Mouse (Mus musculus): ENCODE measurements around the gene Atp2b1. TPM values are rescaled to one million over a fixed set of nuclear protein-coding genes. Genes with fewer than 3 reads are reported as not detected.

The Atp2b1 gene
- polyA plus RNA-seq, 1 experiment, result 4.1 TPM

DNA sequence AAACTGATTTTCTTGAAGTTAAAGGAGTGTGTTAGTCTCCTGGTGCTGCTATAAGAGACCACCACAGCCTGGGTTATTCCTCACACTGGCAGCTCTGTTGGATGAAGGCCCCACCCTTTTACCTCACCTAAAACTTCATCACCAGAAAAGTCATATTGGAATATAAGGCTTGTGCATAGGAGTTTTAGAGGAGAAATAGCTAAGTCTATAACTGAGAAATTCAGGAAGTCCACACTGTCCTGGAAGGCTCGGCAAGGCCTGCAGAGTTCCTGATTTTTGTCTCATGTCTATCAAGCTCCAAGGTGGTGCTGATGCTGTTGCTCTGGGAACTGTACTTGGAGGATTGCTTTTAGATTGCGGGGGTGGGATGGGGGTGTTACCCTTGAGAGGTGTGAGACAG, 26.6 kb downstream of the Atp2b1 start:
- no peaks in the 10 kb centered on the region for H3K4me1 ChIP-seq (ENCODE audit: control insufficient read depth, insufficient read depth, low read length)
- no peaks in the 10 kb centered on the region for H3K36me3 ChIP-seq (ENCODE audit: control insufficient read depth, insufficient read depth, low read length)
- no peak overlapping the region for H3K27ac ChIP-seq (ENCODE audit: control insufficient read depth, insufficient read depth, low read depth, low read length)
- TF ChIP-seq CTCF (IDR thresholded peaks at IDR 0.05; ENCODE audit: control insufficient read depth, insufficient read depth, insufficient replicate concordance, low read depth, low read length) (no peak), POLR2A (IDR thresholded peaks at IDR 0.05; ENCODE audit: control insufficient read depth, low read depth, low read length) (no peak)
- no peak overlapping the region for H3K4me3 ChIP-seq (ENCODE audit: control insufficient read depth, low read depth, low read length)
- H3K27me3 ChIP-seq (ENCODE audit: control insufficient read depth, insufficient read depth, low read length), result no peaks in the 10 kb centered on the region

DNA sequence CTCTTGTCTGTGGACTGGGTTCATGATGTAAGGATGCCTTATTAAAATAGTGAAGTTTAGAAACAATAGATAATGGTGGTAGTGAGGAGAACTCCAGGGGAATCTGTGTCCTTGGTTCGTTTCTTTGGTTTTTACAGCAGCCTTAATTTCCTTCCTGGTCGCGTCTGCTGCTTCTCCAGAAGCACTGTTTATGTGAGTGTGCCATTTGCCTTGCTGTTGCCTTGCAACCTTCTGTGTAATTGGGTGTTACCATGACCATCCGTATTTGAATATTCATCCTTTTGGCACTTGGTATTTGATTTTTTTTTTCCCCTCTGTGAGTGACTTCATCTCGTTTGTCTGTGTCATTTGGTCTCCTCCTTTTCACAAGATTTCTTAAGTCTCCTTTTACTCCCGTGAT, 27.8 kb downstream of the Atp2b1 start:
- H3K36me3 ChIP-seq (ENCODE audit: control insufficient read depth, insufficient read depth, low read length), result no peaks in the 10 kb centered on the region
- no peak for TF ChIP-seq CTCF (IDR thresholded peaks at IDR 0.05; ENCODE audit: control insufficient read depth, insufficient read depth, insufficient replicate concordance, low read depth, low read length)
- no peak for TF ChIP-seq POLR2A (IDR thresholded peaks at IDR 0.05; ENCODE audit: control insufficient read depth, low read depth, low read length)

DNA sequence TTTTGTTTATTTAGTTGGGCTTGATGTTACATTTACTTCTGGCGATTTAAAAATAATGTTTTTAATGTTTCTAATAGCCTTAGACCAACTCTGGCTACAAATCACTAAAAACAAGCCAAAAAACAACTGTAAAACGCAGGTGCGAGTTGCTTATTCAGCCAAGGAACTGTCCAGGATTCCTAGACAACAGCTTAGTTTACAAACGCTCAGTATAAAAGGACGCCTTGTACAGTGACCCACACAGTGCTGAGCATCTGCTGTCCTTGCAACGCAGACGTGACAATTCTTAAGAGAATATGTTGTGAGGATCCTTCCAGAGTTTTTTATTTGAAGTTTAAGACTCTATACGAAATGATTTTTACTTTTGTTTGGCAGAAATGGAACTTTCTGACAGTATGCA, 28.8 kb downstream of the Atp2b1 start:
- Histone ChIP-seq H3K4me3 (ENCODE audit: control insufficient read depth, low read depth, low read length) (no peak overlapping the region), H3K27ac (ENCODE audit: control insufficient read depth, insufficient read depth, low read depth, low read length) (no peak overlapping the region), H3K27me3 (ENCODE audit: control insufficient read depth, insufficient read depth, low read length) (no peaks in the 10 kb centered on the region), H3K36me3 (ENCODE audit: control insufficient read depth, insufficient read depth, low read length) (no peaks in the 10 kb centered on the region), H3K4me1 (ENCODE audit: control insufficient read depth, insufficient read depth, low read length) (no peaks in the 10 kb centered on the region)
- no peak for TF ChIP-seq CTCF (IDR thresholded peaks at IDR 0.05; ENCODE audit: control insufficient read depth, insufficient read depth, insufficient replicate concordance, low read depth, low read length)
- TF ChIP-seq POLR2A (IDR thresholded peaks at IDR 0.05; ENCODE audit: control insufficient read depth, low read depth, low read length), result no peak

More for the DNA sequence above, 27.8 kb downstream of the Atp2b1 start:
- no peak overlapping the region for H3K4me3 ChIP-seq (ENCODE audit: control insufficient read depth, low read depth, low read length)
- no peaks in the 10 kb centered on the region for H3K27me3 ChIP-seq (ENCODE audit: control insufficient read depth, insufficient read depth, low read length)
- no peak overlapping the region for H3K27ac ChIP-seq (ENCODE audit: control insufficient read depth, insufficient read depth, low read depth, low read length)
- H3K4me1 ChIP-seq (ENCODE audit: control insufficient read depth, insufficient read depth, low read length), result no peaks in the 10 kb centered on the region

DNA sequence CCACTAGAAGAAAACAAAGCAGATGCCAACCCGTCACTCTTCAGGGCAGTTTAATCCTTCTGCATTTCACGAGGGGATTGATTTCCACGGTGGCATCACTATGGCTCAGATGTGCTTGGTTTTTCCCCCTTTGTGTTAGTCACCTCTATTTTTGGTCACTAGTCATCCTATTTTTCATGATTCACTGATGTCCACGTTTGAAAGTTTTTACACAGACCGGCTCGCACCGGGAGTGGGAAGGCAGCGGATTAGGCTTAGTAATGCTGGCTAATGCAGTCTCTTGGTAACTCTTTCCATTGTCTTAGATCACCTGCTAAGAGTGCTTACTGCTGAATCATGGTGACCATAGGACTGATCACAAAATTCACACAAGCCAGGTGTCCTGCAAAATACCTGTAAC, 29.7 kb downstream of the Atp2b1 start:
- H3K36me3 ChIP-seq (ENCODE audit: control insufficient read depth, insufficient read depth, low read length), result no peaks in the 10 kb centered on the region
- H3K27me3 ChIP-seq (ENCODE audit: control insufficient read depth, insufficient read depth, low read length), result no peaks in the 10 kb centered on the region
- no peak overlapping the region for H3K27ac ChIP-seq (ENCODE audit: control insufficient read depth, insufficient read depth, low read depth, low read length)
- H3K4me1 ChIP-seq (ENCODE audit: control insufficient read depth, insufficient read depth, low read length), result no peaks in the 10 kb centered on the region
- no peak overlapping the region for H3K4me3 ChIP-seq (ENCODE audit: control insufficient read depth, low read depth, low read length)
- TF ChIP-seq CTCF (IDR thresholded peaks at IDR 0.05; ENCODE audit: control insufficient read depth, insufficient read depth, insufficient replicate concordance, low read depth, low read length), result no peak

DNA sequence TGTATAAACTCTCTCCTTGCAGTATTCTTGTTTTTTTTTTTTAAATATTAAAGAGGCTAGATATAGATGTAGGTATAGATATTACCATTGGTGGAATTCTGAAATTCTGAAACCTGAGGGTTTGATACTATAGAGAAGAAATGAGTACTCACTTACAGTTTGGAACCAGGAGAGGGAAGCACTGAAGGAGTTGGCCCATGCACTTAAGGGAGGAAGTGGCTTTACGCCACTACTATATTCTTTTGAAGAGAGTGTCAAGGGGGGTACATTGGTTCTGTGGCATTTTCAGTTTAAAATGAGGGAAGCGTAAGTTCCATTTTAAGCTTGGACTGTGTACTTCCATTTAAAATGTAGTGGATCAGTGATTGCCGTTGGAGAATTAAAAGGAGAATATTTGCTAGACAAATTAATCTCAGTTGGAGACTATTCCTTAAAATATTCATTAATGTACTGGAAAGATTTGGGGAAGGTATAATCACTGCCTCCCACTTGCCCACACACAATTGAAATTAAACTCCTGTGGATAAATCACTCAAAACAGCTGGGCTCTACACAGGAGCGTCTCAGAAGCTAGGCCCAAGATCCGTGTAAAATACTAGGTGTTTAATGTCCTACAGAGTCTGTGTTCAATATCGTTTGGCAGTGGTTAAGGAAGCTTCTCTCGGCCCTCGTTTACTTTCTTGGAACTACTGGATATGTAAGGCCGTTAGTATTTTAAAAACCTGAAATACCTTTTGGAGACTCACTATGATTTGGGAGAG, 32.0 kb downstream of the Atp2b1 start:
- TF ChIP-seq CTCF (IDR thresholded peaks at IDR 0.05; ENCODE audit: control insufficient read depth, insufficient read depth, insufficient replicate concordance, low read depth, low read length), result no peak
- TF ChIP-seq POLR2A (IDR thresholded peaks at IDR 0.05; ENCODE audit: control insufficient read depth, low read depth, low read length), result no peak
- H3K4me3 ChIP-seq (ENCODE audit: control insufficient read depth, low read depth, low read length), result no peak overlapping the region
- H3K4me1 ChIP-seq (ENCODE audit: control insufficient read depth, insufficient read depth, low read length), result no peaks in the 10 kb centered on the region
- no peaks in the 10 kb centered on the region for H3K36me3 ChIP-seq (ENCODE audit: control insufficient read depth, insufficient read depth, low read length)
- H3K27me3 ChIP-seq (ENCODE audit: control insufficient read depth, insufficient read depth, low read length), result no peaks in the 10 kb centered on the region
- H3K27ac ChIP-seq (ENCODE audit: control insufficient read depth, insufficient read depth, low read depth, low read length), result no peak overlapping the region

DNA sequence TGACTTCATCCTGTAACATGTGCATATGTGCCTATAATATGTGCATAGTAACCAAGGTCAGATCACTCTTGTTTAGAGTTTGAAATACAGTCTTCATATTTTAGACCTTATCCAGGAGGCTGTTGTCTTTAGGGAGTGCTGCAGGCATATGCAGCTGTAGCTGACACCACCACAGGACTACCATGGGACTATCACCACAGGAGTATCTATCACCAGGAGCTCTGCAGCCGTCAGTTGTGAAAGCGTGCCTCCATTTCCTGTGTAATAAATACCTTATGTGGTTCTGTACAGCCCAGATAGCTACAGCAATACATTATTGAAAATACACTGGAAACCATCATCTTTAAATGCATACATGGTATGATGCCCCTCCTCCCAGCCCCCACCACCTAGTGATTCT, 33.0 kb downstream of the Atp2b1 start:
- H3K27ac ChIP-seq (ENCODE audit: control insufficient read depth, insufficient read depth, low read depth, low read length), result no peak overlapping the region
- H3K27me3 ChIP-seq (ENCODE audit: control insufficient read depth, insufficient read depth, low read length), result no peaks in the 10 kb centered on the region
- no peak overlapping the region for H3K4me3 ChIP-seq (ENCODE audit: control insufficient read depth, low read depth, low read length)
- no peak for TF ChIP-seq POLR2A (IDR thresholded peaks at IDR 0.05; ENCODE audit: control insufficient read depth, low read depth, low read length)
- no peak for TF ChIP-seq CTCF (IDR thresholded peaks at IDR 0.05; ENCODE audit: control insufficient read depth, insufficient read depth, insufficient replicate concordance, low read depth, low read length)
- H3K4me1 ChIP-seq (ENCODE audit: control insufficient read depth, insufficient read depth, low read length), result no peaks in the 10 kb centered on the region
- H3K36me3 ChIP-seq (ENCODE audit: control insufficient read depth, insufficient read depth, low read length), result no peaks in the 10 kb centered on the region

DNA sequence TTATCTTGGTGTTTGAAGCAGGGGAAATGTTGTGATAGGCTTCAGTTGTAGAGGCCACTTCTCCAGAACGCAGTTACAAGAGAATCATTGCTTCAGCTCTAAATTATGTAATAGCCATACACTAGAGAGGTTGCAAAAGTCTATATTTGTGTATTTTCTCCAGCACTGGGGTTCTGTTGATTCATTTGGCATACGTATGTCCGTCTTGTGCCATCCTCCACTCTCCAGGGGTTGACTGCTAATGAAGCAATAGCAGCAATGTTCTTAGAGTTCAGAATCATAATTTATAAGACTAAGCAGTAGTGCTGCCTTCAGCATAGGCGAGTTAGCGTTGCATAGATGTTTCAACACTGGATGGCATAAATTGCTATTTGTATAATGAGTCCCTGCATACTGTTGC, 33.9 kb downstream of the Atp2b1 start:
- Histone ChIP-seq H3K4me1 (ENCODE audit: control insufficient read depth, insufficient read depth, low read length) (no peaks in the 10 kb centered on the region), H3K36me3 (ENCODE audit: control insufficient read depth, insufficient read depth, low read length) (no peaks in the 10 kb centered on the region), H3K4me3 (ENCODE audit: control insufficient read depth, low read depth, low read length) (no peak overlapping the region), H3K27me3 (ENCODE audit: control insufficient read depth, insufficient read depth, low read length) (no peaks in the 10 kb centered on the region), H3K27ac (ENCODE audit: control insufficient read depth, insufficient read depth, low read depth, low read length) (no peak overlapping the region)
- TF ChIP-seq POLR2A (IDR thresholded peaks at IDR 0.05; ENCODE audit: control insufficient read depth, low read depth, low read length) (no peak), CTCF (IDR thresholded peaks at IDR 0.05; ENCODE audit: control insufficient read depth, insufficient read depth, insufficient replicate concordance, low read depth, low read length) (no peak)

Measured in testis, adult 2 months (tissue).